Mouse (Mus musculus): Measurements from ENCODE around the gene Cfap97.

Cfap97 gene

DNA sequence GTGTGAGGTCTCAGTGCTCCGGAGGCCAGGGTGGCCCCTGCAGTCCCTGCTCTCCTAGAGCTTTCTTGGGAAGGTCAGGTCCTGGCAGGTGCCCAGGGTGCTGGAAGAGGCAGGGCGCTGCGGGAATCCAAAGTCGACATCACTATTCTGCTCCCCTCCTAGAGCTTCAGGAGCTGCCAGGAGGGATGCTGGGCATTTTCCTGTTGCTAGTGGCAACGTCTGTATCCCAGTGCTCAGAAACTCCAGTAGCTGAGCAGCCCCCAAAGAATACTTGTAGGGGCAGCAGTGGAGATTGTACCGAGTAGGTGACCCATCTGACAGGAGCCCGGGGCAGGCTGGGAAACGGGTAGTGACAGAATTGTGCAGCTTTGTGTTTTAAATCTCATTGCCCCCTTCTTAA, 81.2 kb downstream of the Cfap97 start:
- DNase-seq = no peak

DNA sequence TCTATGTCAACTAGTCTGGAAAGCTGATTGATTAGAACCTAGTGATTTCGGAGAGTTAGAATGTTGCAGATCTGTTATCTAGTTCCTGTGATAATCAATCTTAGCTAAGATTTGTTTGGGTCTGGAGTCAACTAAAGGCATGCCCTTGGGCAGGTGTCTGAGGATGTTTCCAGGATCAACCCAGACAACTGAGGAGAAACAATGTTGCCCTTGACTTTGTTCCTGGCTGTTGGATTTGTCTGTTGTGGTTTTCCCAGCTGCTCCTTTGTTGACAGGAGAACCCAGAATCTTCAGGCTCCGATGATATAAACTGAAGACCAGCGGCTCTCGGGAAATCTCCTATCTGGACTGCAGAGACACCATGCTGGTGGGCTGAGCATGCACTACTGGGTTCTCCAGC, 83.2 kb downstream of the Cfap97 start:
- no peak for DNase-seq

GRCm38 (mm10) chr8:46236441-46237223, 85.1 kb downstream of the Cfap97 start:
- DNase-seq = no peak

- peak; percentile 73 for DNase-seq
These were observed 90.2 kb downstream of the Cfap97 start for GRCm38 (mm10) chr8:46241568-46242374.

- no peak for DNase-seq
These were observed 91.4 kb downstream of the Cfap97 start for GRCm38 (mm10) chr8:46242946-46243345.

Measured in kidney, adult 18-20 months (tissue).